Mouse (Mus musculus) ES-CJ7 (cell line): ENCODE results near the gene Fndc9.
A peak's percentile ranks its signal among the peaks of the same experiment; 100 is the strongest.

ENCODE experiments used
- DNase-seq: peaks from one replicate; pipeline ENCODE4 v3.0.0; 2011; ENCODE audit warnings: low read depth, low spot score

The Fndc9 gene

GRCm38 (mm10) chr11:46235334-46235733 lies at the start of gene Fndc9:
Fndc9 (plus strand) TSS chr11:46235531.
- DNase-seq, result no peak

- no peak for DNase-seq
Observed at GRCm38 (mm10) chr11:46188283-46188682, 47.0 kb upstream of the Fndc9 start.

GRCm38 (mm10) chr11:46194175-46194574 lies 41.2 kb upstream of the Fndc9 start:
- no peak for DNase-seq

- DNase-seq, result no peak
Observed at GRCm38 (mm10) chr11:46200664-46201063, 34.7 kb upstream of the Fndc9 start.

- no peak for DNase-seq
Observed at GRCm38 (mm10) chr11:46201636-46202546, 33.4 kb upstream of the Fndc9 start.

- no peak for DNase-seq
Observed at GRCm38 (mm10) chr11:46202547-46202887, 32.8 kb upstream of the Fndc9 start.

GRCm38 (mm10) chr11:46204841-46205240 lies 30.5 kb upstream of the Fndc9 start:
- DNase-seq, result no peak

- no peak for DNase-seq
Observed at GRCm38 (mm10) chr11:46205639-46206409, 29.5 kb upstream of the Fndc9 start.

- DNase-seq, result no peak
Observed at GRCm38 (mm10) chr11:46209884-46210283, 25.4 kb upstream of the Fndc9 start.

- DNase-seq, result no peak
Observed at GRCm38 (mm10) chr11:46211858-46212257, 23.5 kb upstream of the Fndc9 start.

GRCm38 (mm10) chr11:46213844-46214243 lies 21.5 kb upstream of the Fndc9 start:
- no peak for DNase-seq

GRCm38 (mm10) chr11:46214368-46215230 lies 20.7 kb upstream of the Fndc9 start:
- no peak for DNase-seq

GRCm38 (mm10) chr11:46215354-46215753 lies 20.0 kb upstream of the Fndc9 start:
- peak; percentile 93 for DNase-seq

GRCm38 (mm10) chr11:46216669-46217068 lies 18.7 kb upstream of the Fndc9 start:
- DNase-seq, result peak; percentile 79

GRCm38 (mm10) chr11:46217686-46218085 lies 17.6 kb upstream of the Fndc9 start:
- peak; percentile 41 for DNase-seq

GRCm38 (mm10) chr11:46218584-46218983 lies 16.7 kb upstream of the Fndc9 start:
- DNase-seq, result peak; percentile 65

GRCm38 (mm10) chr11:46219380-46219779 lies 16.0 kb upstream of the Fndc9 start:
- DNase-seq, result no peak

GRCm38 (mm10) chr11:46220211-46220610 lies 15.1 kb upstream of the Fndc9 start:
- no peak for DNase-seq

GRCm38 (mm10) chr11:46223575-46223974 lies 11.8 kb upstream of the Fndc9 start:
- peak; percentile 41 for DNase-seq

- no peak for DNase-seq
Observed at GRCm38 (mm10) chr11:46225345-46225744, 10.0 kb upstream of the Fndc9 start.

GRCm38 (mm10) chr11:46230184-46230583 lies 5.1 kb upstream of the Fndc9 start:
- no peak for DNase-seq

- DNase-seq, result no peak
Observed at GRCm38 (mm10) chr11:46232803-46233202, 2.5 kb upstream of the Fndc9 start.
